Mouse (Mus musculus): ENCODE data around the gene Cryaa. TPM values are rescaled to one million over a fixed set of nuclear protein-coding genes. Genes with fewer than 3 reads are reported as not detected.

Gene Cryaa
- total and polyA plus RNA-seq, 3 experiments, result not detected

DNA sequence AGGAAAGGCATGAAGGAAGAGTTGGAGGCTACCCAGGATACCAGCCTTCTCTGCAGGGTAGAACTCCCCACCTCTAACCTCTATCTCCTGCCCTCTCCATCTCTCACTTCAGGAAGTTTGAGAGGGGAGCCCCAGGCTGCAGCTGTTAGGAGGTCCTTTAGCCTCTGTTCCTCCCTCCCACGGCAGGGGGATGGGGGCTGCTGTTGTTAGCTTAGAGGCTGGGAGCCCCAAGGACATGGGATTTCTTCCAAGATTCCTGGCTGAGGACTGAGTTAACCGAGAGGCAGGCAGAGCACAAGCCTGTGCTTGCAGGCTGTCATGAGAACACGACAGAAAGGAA is 8.6 kb downstream of the Cryaa start:
- Histone ChIP-seq H3K36me3 (ENCODE audit: control insufficient read depth in 1 of 2, insufficient read depth in 2 of 2, low read length in 2 of 2) (no peaks in the 10 kb centered on the region), H3K4me1 (ENCODE audit: control insufficient read depth in 1 of 2, insufficient read depth in 2 of 2, low read length in 2 of 2) (no peaks in the 10 kb centered on the region), H3K4me3 (ENCODE audit: control insufficient read depth in 1 of 2, insufficient read depth in 1 of 2, low read depth in 2 of 2, low read length in 2 of 2) (no peak overlapping the region), H3K9me3 (replicated peaks; ENCODE audit: insufficient read depth, low read length) (no peaks in the 10 kb centered on the region), H3K27ac (ENCODE audit: control insufficient read depth, low read depth, low read length) (no peak overlapping the region), H3K79me2 (ENCODE audit: control insufficient read depth, insufficient read depth, low read length, poor library complexity) (no peaks in the 10 kb centered on the region), H3K27me3 (ENCODE audit: control insufficient read depth in 1 of 2, insufficient read depth in 2 of 2, low read length in 2 of 2) (no peaks in the 10 kb centered on the region; a peak in 1 of 4 replicates), H3K9ac (ENCODE audit: control insufficient read depth, low read depth, low read length, poor library complexity, severe bottlenecking) (no peak overlapping the region)
- no peak for DNase-seq (ENCODE audit: low read depth, low spot score)
- TF ChIP-seq UBTF (IDR thresholded peaks at IDR 0.05; ENCODE audit: borderline replicate concordance, insufficient read depth, low read depth, low read length) (no peak), NELFE (IDR thresholded peaks at IDR 0.05; ENCODE audit: low read depth, low read length) (no peak), ETS1 (IDR thresholded peaks at IDR 0.05; ENCODE audit: low read depth, low read length) (no peak), JUND (IDR thresholded peaks at IDR 0.05; ENCODE audit: low read depth, low read length) (no peak), ZC3H11A (IDR thresholded peaks at IDR 0.05; ENCODE audit: low read depth, low read length) (no peak), ZMIZ1 (IDR thresholded peaks at IDR 0.05; ENCODE audit: low read depth, low read length) (no peak), POLR2AphosphoS2 (IDR thresholded peaks at IDR 0.05; ENCODE audit: low read length) (no peak), TBP (IDR thresholded peaks at IDR 0.05; ENCODE audit: low read depth, low read length) (no peak), CHD2 (IDR thresholded peaks at IDR 0.05; ENCODE audit: low read length) (no peak), ZNF384 (IDR thresholded peaks at IDR 0.05; ENCODE audit: low read depth, low read length) (no peak)

DNA sequence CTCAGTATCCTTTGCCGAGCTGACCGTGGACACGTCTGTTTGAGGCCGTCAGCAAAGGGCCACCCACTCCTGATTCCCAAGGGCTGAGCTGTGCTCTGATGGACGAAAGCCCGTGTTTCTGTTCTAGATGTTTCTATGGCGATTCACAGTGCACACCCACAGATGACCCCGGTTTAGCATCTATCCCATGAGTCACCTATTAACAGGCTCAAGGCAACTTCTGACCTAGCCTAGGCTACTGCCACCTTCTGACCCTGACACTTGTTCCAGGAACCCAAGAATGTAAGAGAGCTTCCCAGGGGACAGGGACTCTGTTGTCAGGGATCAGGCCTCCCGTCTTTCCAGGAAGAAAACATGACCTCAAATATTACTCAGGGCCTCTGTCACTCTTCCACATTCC is 10.5 kb downstream of the Cryaa start:
- H3K4me1 ChIP-seq (ENCODE audit: control insufficient read depth in 1 of 2, insufficient read depth in 2 of 2, low read length in 2 of 2), result no peaks in the 10 kb centered on the region
- DNase-seq (ENCODE audit: low read depth, low spot score), result no peak
- no peaks in the 10 kb centered on the region for H3K79me2 ChIP-seq (ENCODE audit: control insufficient read depth, insufficient read depth, low read length, poor library complexity)
- no peaks in the 10 kb centered on the region for H3K36me3 ChIP-seq (ENCODE audit: control insufficient read depth in 1 of 2, insufficient read depth in 2 of 2, low read length in 2 of 2)
- H3K27me3 ChIP-seq (ENCODE audit: control insufficient read depth in 1 of 2, insufficient read depth in 2 of 2, low read length in 2 of 2), result peaks cover 0 to 1% of the 10 kb centered on the region in 2 experiments; a peak in 1 of 4 replicates
- TF ChIP-seq NELFE (IDR thresholded peaks at IDR 0.05; ENCODE audit: low read depth, low read length), result no peak
- TF ChIP-seq POLR2A (IDR thresholded peaks at IDR 0.05; ENCODE audit: control insufficient read depth in 1 of 2, insufficient read depth in 1 of 2, low read depth in 1 of 2, low read length in 2 of 2, poor library complexity in 1 of 2), result no peak
- no peak for TF ChIP-seq MYB (IDR thresholded peaks at IDR 0.05; ENCODE audit: low read depth, low read length)
- TF ChIP-seq HCFC1 (IDR thresholded peaks at IDR 0.05; ENCODE audit: low read depth, low read length), result no peak
- no peak for TF ChIP-seq ZC3H11A (IDR thresholded peaks at IDR 0.05; ENCODE audit: low read depth, low read length)
- no peak for TF ChIP-seq MEF2A (IDR thresholded peaks at IDR 0.05; ENCODE audit: extremely low read depth, insufficient replicate concordance, low read depth, low read length, poor library complexity, severe bottlenecking)
- no peak overlapping the region for H3K9ac ChIP-seq (ENCODE audit: control insufficient read depth, low read depth, low read length, poor library complexity, severe bottlenecking)
- H3K9me3 ChIP-seq (replicated peaks; ENCODE audit: insufficient read depth, low read length), result no peaks in the 10 kb centered on the region
- no peak overlapping the region for H3K4me3 ChIP-seq (ENCODE audit: control insufficient read depth in 1 of 2, insufficient read depth in 1 of 2, low read depth in 2 of 2, low read length in 2 of 2)
- no peak overlapping the region for H3K27ac ChIP-seq (ENCODE audit: control insufficient read depth, low read depth, low read length)

DNA sequence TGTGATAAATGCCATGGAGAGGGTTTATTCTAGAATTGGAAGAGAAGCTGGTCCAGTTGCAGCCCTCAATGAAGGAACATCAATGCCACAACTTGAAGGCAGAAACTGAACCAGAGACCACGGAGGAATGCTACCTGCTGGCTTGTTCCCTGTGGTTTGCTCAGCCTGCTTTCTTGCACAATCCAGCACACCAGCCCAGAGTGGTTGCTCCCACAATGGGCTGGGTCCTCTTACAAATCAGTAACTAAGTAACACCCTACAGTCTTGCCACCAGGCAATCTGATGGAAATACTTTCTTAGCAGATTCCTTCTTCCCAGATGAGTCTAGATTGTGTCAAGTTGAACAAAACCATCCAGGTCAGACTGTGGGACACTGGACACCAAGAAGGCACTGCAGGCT is 12.0 kb downstream of the Cryaa start:
- H3K9me3 ChIP-seq (replicated peaks; ENCODE audit: insufficient read depth, low read length), result no peaks in the 10 kb centered on the region
- no peak overlapping the region for H3K9ac ChIP-seq (ENCODE audit: control insufficient read depth, low read depth, low read length, poor library complexity, severe bottlenecking)
- H3K36me3 ChIP-seq (ENCODE audit: control insufficient read depth in 1 of 2, insufficient read depth in 2 of 2, low read length in 2 of 2), result no peaks in the 10 kb centered on the region
- DNase-seq (ENCODE audit: low read depth, low spot score), result no peak
- peaks cover 0 to 1% of the 10 kb centered on the region in 2 experiments; a peak in 1 of 4 replicates for H3K27me3 ChIP-seq (ENCODE audit: control insufficient read depth in 1 of 2, insufficient read depth in 2 of 2, low read length in 2 of 2)
- H3K4me1 ChIP-seq (ENCODE audit: control insufficient read depth in 1 of 2, insufficient read depth in 2 of 2, low read length in 2 of 2), result no peaks in the 10 kb centered on the region
- H3K4me3 ChIP-seq (ENCODE audit: control insufficient read depth in 1 of 2, insufficient read depth in 1 of 2, low read depth in 2 of 2, low read length in 2 of 2), result no peak overlapping the region
- H3K27ac ChIP-seq (ENCODE audit: control insufficient read depth, low read depth, low read length), result no peak overlapping the region
- no peaks in the 10 kb centered on the region for H3K79me2 ChIP-seq (ENCODE audit: control insufficient read depth, insufficient read depth, low read length, poor library complexity)
- TF ChIP-seq E2F4 (IDR thresholded peaks at IDR 0.05; ENCODE audit: borderline replicate concordance, low read depth, low read length) (no peak), HCFC1 (IDR thresholded peaks at IDR 0.05; ENCODE audit: low read depth, low read length) (no peak), GATA1 (IDR thresholded peaks at IDR 0.05; ENCODE audit: low read depth, low read length) (no peak), SMC3 (IDR thresholded peaks at IDR 0.05; ENCODE audit: low read depth, low read length) (no peak), MYC (IDR thresholded peaks at IDR 0.05; ENCODE audit: low read depth, low read length) (no peak), ELF1 (IDR thresholded peaks at IDR 0.05; ENCODE audit: low read depth, low read length) (no peak), ZKSCAN1 (IDR thresholded peaks at IDR 0.05; ENCODE audit: low read depth, low read length) (no peak), RAD21 (IDR thresholded peaks at IDR 0.05; ENCODE audit: low read depth, low read length) (no peak), USF1 (IDR thresholded peaks at IDR 0.05; ENCODE audit: low read depth, low read length) (no peak), MEF2A (IDR thresholded peaks at IDR 0.05; ENCODE audit: extremely low read depth, insufficient replicate concordance, low read depth, low read length, poor library complexity, severe bottlenecking) (no peak), MXI1 (IDR thresholded peaks at IDR 0.05; ENCODE audit: low read depth, low read length) (no peak), TBP (IDR thresholded peaks at IDR 0.05; ENCODE audit: low read depth, low read length) (no peak), POLR2AphosphoS2 (IDR thresholded peaks at IDR 0.05; ENCODE audit: low read length) (no peak), ETS1 (IDR thresholded peaks at IDR 0.05; ENCODE audit: low read depth, low read length) (no peak), POLR2AphosphoS5 (IDR thresholded peaks at IDR 0.05; ENCODE audit: borderline replicate concordance, low read depth, low read length) (no peak), GABPA (IDR thresholded peaks at IDR 0.05; ENCODE audit: low read depth, low read length) (no peak), UBTF (IDR thresholded peaks at IDR 0.05; ENCODE audit: borderline replicate concordance, insufficient read depth, low read depth, low read length) (no peak), CHD2 (IDR thresholded peaks at IDR 0.05; ENCODE audit: low read length) (no peak), JUND (IDR thresholded peaks at IDR 0.05; ENCODE audit: low read depth, low read length) (no peak)
